Mouse (Mus musculus): ENCODE measurements at regions not wholly inside any gene's neighbourhood (a gene's known extent, or its start where the extent isn't known, plus 50 kb on each side); places are given as distances from the start of the nearest gene placed in this dataset.

DNA sequence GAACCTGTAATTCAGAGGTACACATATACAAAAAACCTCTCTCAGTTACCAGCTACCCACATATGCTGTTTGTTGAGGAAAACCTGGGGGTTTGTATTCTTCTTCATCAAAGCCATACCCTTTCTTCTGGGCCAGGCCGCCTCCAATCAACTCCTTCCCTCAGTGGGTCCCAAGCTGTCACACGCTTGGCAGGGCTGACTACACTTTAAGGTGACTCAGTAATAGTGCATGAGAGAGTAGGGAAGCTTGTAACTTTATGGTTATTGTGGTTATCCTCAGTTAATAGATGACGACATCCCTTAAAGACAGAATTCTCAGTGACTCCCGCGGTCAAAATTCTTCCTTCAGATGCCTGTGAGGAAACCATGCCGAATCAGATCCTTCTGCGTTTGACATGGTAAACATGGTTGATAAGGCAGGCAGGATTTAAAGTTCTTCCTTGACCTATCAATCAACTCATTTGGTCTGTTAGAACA is 164.1 kb downstream of the Efcab1 start:
- Histone ChIP-seq H3K79me2 (replicated peaks; ENCODE audit: control insufficient read depth, extremely low read depth, insufficient read depth, poor library complexity, severe bottlenecking) (no peaks in the 10 kb centered on the region), H3K4me2 (ENCODE audit: insufficient read depth, low read depth, poor library complexity, severe bottlenecking) (no peak overlapping the region), H3K9ac (ENCODE audit: insufficient read depth, low read depth) (no peak overlapping the region), H3K4me1 (ENCODE audit: control insufficient read depth in 1 of 2, insufficient read depth in 2 of 2) (no peaks in the 10 kb centered on the region), H3K9me3 (replicated peaks; ENCODE audit: low read length) (no peaks in the 10 kb centered on the region), H3K27ac (ENCODE audit: insufficient read depth, low read depth) (no peak overlapping the region), H3K27me3 (replicated peaks) (peaks cover 8% of the 10 kb centered on the region), H3K4me3 (replicated peaks in 1 of 3; ENCODE audit: low read depth in 2 of 3, low read length in 2 of 3, poor library complexity in 1 of 3) (no peak overlapping the region), H3K36me3 (replicated peaks in 1 of 2; ENCODE audit: control insufficient read depth in 1 of 2, insufficient read depth in 1 of 2, low read length in 1 of 2) (no peaks in the 10 kb centered on the region)
- no peak for TF ChIP-seq ZC3H11A (IDR thresholded peaks at IDR 0.05; ENCODE audit: low read depth, low read length)
- DNase-seq (ENCODE audit: extremely low read depth) = no peak
- dilution Hi-C loops (cut with MboI; ENCODE audit: extremely low pct_ligation_motif_present, extremely low pct_unique_long_range_greater_than_20kb, low sequenced_read_pairs) (no loop called here), in situ Hi-C loops (cut with MboI; ENCODE audit: low pct_ligation_motif_present, low pct_unique_long_range_greater_than_20kb, low sequenced_read_pairs) (no loop called here)

DNA sequence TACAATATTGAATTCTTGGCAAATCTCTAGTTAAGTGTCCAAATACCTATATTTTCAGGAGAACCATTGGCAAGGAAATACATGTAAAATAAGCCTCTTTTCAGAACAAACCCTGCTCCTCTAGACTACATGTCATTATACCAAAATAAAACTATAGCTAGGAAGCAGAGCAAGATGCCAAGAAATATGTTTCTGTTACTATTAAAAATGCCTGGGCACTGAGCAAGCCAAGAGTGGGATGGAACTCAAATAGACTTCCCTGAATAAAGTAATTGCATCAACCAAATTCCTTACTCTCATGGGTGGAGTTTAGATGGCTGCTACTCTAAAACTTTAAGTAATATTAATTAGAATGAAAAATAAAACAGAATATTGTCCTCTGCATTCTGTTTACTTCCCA is 168.0 kb downstream of the Efcab1 start:
- H3K27me3 ChIP-seq (replicated peaks) = peaks cover 8% of the 10 kb centered on the region
- dilution Hi-C loops (cut with MboI; ENCODE audit: extremely low pct_ligation_motif_present, extremely low pct_unique_long_range_greater_than_20kb, low sequenced_read_pairs) = no loop called here
- H3K27ac ChIP-seq (ENCODE audit: insufficient read depth, low read depth) = no peak overlapping the region
- TF ChIP-seq KAT2A (IDR thresholded peaks at IDR 0.05; ENCODE audit: insufficient replicate concordance, low read length) (no peak), MAX (IDR thresholded peaks at IDR 0.05; ENCODE audit: low read length) (no peak), JUN (IDR thresholded peaks at IDR 0.05; ENCODE audit: insufficient read depth, low read depth, low read length) (no peak)
- no peaks in the 10 kb centered on the region for H3K4me1 ChIP-seq (ENCODE audit: control insufficient read depth in 1 of 2, insufficient read depth in 2 of 2)
- H3K9ac ChIP-seq (ENCODE audit: insufficient read depth, low read depth) = no peak overlapping the region
- no peak for DNase-seq (ENCODE audit: extremely low read depth)
- H3K4me2 ChIP-seq (ENCODE audit: insufficient read depth, low read depth, poor library complexity, severe bottlenecking) = no peak overlapping the region
- in situ Hi-C loops (cut with MboI; ENCODE audit: low pct_ligation_motif_present, low pct_unique_long_range_greater_than_20kb, low sequenced_read_pairs) = no loop called here
- H3K9me3 ChIP-seq (replicated peaks; ENCODE audit: low read length) = no peaks in the 10 kb centered on the region
- H3K36me3 ChIP-seq (replicated peaks in 1 of 2; ENCODE audit: control insufficient read depth in 1 of 2, insufficient read depth in 1 of 2, low read length in 1 of 2) = no peaks in the 10 kb centered on the region
- no peak overlapping the region for H3K4me3 ChIP-seq (replicated peaks in 1 of 3; ENCODE audit: low read depth in 2 of 3, low read length in 2 of 3, poor library complexity in 1 of 3)
- H3K79me2 ChIP-seq (replicated peaks; ENCODE audit: control insufficient read depth, extremely low read depth, insufficient read depth, poor library complexity, severe bottlenecking) = no peaks in the 10 kb centered on the region

DNA sequence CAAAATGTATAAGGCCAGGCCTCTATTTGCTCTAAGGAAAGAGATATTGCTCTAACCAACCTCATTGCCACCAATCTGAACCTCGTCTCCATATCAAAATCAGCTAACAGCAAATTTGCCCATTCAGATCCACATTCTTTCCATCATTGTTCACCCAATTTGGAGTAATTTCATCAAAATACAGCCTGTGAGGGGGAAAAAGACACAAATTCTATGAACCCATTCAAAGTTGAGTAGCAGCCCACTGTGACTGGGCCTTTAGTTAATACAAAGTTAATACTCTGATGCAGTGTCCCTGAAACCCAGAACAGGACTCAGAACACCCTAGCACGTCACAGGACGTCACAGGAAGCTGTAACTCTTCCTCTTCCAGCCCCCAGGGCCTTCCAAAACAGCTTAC is 177.3 kb downstream of the Efcab1 start:
- no peaks in the 10 kb centered on the region for H3K27me3 ChIP-seq (replicated peaks)
- in situ Hi-C loops (cut with MboI; ENCODE audit: low pct_ligation_motif_present, low pct_unique_long_range_greater_than_20kb, low sequenced_read_pairs) = no loop called here
- no peaks in the 10 kb centered on the region for H3K36me3 ChIP-seq (replicated peaks in 1 of 2; ENCODE audit: control insufficient read depth in 1 of 2, insufficient read depth in 1 of 2, low read length in 1 of 2)
- H3K4me1 ChIP-seq (ENCODE audit: control insufficient read depth in 1 of 2, insufficient read depth in 2 of 2) = no peaks in the 10 kb centered on the region
- H3K79me2 ChIP-seq (replicated peaks; ENCODE audit: control insufficient read depth, extremely low read depth, insufficient read depth, poor library complexity, severe bottlenecking) = no peaks in the 10 kb centered on the region
- dilution Hi-C loops (cut with MboI; ENCODE audit: extremely low pct_ligation_motif_present, extremely low pct_unique_long_range_greater_than_20kb, low sequenced_read_pairs) = no loop called here
- H3K27ac ChIP-seq (ENCODE audit: insufficient read depth, low read depth) = no peak overlapping the region
- no peak overlapping the region for H3K4me2 ChIP-seq (ENCODE audit: insufficient read depth, low read depth, poor library complexity, severe bottlenecking)
- peaks cover 2% of the 10 kb centered on the region for H3K9me3 ChIP-seq (replicated peaks; ENCODE audit: low read length)
- no peak for DNase-seq (ENCODE audit: extremely low read depth)
- no peak overlapping the region for H3K4me3 ChIP-seq (replicated peaks in 1 of 3; ENCODE audit: low read depth in 2 of 3, low read length in 2 of 3, poor library complexity in 1 of 3)
- no peak overlapping the region for H3K9ac ChIP-seq (ENCODE audit: insufficient read depth, low read depth)
- TF ChIP-seq CHD2 (IDR thresholded peaks at IDR 0.05; ENCODE audit: low read length) (no peak), HCFC1 (IDR thresholded peaks at IDR 0.05; ENCODE audit: low read depth, low read length) (no peak), UBTF (IDR thresholded peaks at IDR 0.05; ENCODE audit: low read depth, low read length) (no peak), TBP (conservative IDR thresholded peaks at IDR 0.05; ENCODE audit: low read depth, low read length) (no peak), NRF1 (IDR thresholded peaks at IDR 0.05; ENCODE audit: low read depth, low read length) (no peak), E2F4 (IDR thresholded peaks at IDR 0.05; ENCODE audit: insufficient replicate concordance, low read depth, low read length) (no peak), MXI1 (IDR thresholded peaks at IDR 0.05; ENCODE audit: low read depth, low read length) (no peak), MYC (IDR thresholded peaks at IDR 0.05; ENCODE audit: low read depth, low read length) (no peak), USF2 (conservative IDR thresholded peaks at IDR 0.05; ENCODE audit: low read depth, low read length) (no peak), POLR2AphosphoS2 (IDR thresholded peaks at IDR 0.05; ENCODE audit: low read depth, low read length) (no peak), MAZ (IDR thresholded peaks at IDR 0.05; ENCODE audit: low read depth, low read length) (no peak), RAD21 (IDR thresholded peaks at IDR 0.05; ENCODE audit: low read depth, low read length) (no peak)

All from CH12.LX (cell line).